Mouse (Mus musculus): ENCODE measurements around the gene Aldh5a1. TPM values are rescaled to one million over a fixed set of nuclear protein-coding genes. Genes with fewer than 3 reads are reported as not detected.

Aldh5a1 gene
- total RNA-seq, 2 experiments from 2014 or later, result 55.4 to 57.0 TPM

- intact Hi-C loops (cut with DNase I), result no loop called here
Measured at GRCm38 (mm10) chr13:24879359-24880040, 58.0 kb downstream of the Aldh5a1 start.

GRCm38 (mm10) chr13:24868233-24868632 lies 69.2 kb downstream of the Aldh5a1 start:
- no peak for DNase-seq (ENCODE audit: low spot score in 2 of 2)
- intact Hi-C loops (cut with DNase I), result no loop called here

More at GRCm38 (mm10) chr13:24879359-24880040, 58.0 kb downstream of the Aldh5a1 start:
- DNase-seq (ENCODE audit: low spot score in 2 of 2), result no peak

DNA sequence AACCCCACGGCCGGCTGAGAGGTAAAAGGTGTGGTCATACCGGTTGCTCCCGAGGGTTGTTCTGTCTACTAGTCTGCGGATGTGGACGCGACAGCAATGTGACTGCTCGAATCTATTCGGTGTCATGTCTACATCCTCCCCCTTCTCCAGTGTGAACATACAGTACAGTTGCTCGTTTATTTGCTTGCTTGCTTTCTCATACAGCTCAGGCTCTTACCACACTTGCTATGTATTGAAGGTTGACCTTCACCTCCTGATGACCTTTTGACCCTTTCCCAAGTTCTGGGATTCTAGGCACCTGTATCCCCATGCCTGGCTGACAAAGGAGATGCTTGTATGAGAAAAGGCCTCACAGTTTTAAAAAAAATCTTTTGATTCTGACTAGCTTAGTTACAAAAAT lies 69.7 kb downstream of the Aldh5a1 start:
- intact Hi-C loops (cut with DNase I), result no loop called here
- no peak for DNase-seq (ENCODE audit: low spot score in 2 of 2)

- intact Hi-C loops (cut with DNase I), result no loop called here
- no peak for DNase-seq (ENCODE audit: low spot score in 2 of 2)
Measured at GRCm38 (mm10) chr13:24866430-24867402, 70.7 kb downstream of the Aldh5a1 start.

- intact Hi-C loops (cut with DNase I), result no loop called here
- DNase-seq (ENCODE audit: low spot score in 2 of 2), result peak; percentile 34 to 37
Measured at GRCm38 (mm10) chr13:24862520-24862919, 74.9 kb downstream of the Aldh5a1 start.

GRCm38 (mm10) chr13:24862021-24862420 lies 75.4 kb downstream of the Aldh5a1 start:
- intact Hi-C loops (cut with DNase I), result no loop called here
- DNase-seq (ENCODE audit: low spot score in 2 of 2), result no peak

- intact Hi-C loops (cut with DNase I), result no loop called here
- DNase-seq (ENCODE audit: low spot score in 2 of 2), result no peak
Measured at GRCm38 (mm10) chr13:24861084-24861483, 76.4 kb downstream of the Aldh5a1 start.

DNA sequence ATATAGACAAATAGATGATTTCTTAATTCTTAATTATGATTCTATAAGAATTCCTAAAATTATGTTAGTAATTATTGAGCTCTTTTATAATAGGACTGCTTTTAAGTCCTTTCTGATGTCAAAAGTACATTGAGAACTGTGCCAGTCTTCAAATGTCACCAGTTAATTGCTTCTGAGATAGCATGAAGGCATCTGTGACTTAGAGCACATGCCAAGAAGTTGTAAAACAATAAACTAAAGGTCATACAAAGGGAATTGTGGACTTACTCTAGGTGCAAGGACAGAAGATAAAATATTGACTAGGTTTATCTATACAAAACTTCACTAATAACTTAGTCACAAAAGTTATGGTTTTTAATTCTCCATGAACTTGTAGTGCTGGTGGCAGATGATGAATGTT lies 78.3 kb downstream of the Aldh5a1 start:
- no peak for DNase-seq (ENCODE audit: low spot score in 2 of 2)

More for the DNA sequence above, 78.3 kb downstream of the Aldh5a1 start:
- intact Hi-C loops (cut with DNase I), result no loop called here

Other genes with a start within 250 kb of the Aldh5a1 start
- not detected for gene Armh2, start 196.4 kb downstream of the Aldh5a1 start, total RNA-seq (2021)
- gene Gmnn, start 175.7 kb downstream of the Aldh5a1 start, total RNA-seq (2021), result 1 to 10 TPM; 3.1 to 5.0 TPM
- 100 to 1,000 TPM; 156 to 161 TPM for gene BC005537, start 136.0 kb downstream of the Aldh5a1 start, total RNA-seq (2021)
- 10 to 100 TPM; 81.0 to 89.7 TPM for gene Acot13, start 106.1 kb downstream of the Aldh5a1 start, total RNA-seq (2021)
- gene Tdp2, start 106.0 kb downstream of the Aldh5a1 start, total RNA-seq (2021), result 10 to 100 TPM; 19.0 to 21.6 TPM
- 10 to 100 TPM; 29.8 to 33.6 TPM for gene D130043K22Rik, start 92.5 kb downstream of the Aldh5a1 start, total RNA-seq (2021)
- 10 to 100 TPM; 19.0 to 19.2 TPM for gene Gpld1, start 5.5 kb upstream of the Aldh5a1 start, total RNA-seq (2021)
- gene Mrs2, start 82.7 kb upstream of the Aldh5a1 start, total RNA-seq (2021), result 10 to 100 TPM; 48.3 to 62.3 TPM
- gene Dcdc2a, start 118.3 kb upstream of the Aldh5a1 start, total RNA-seq (2021), result 1 to 10 TPM; 6.3 TPM